Mouse (Mus musculus) monocyte, adult 2 months (primary cell): ENCODE measurements around the gene Als2cr12.
"Not testable (repeated sequence)": the region's sequence is repeated elsewhere in the genome, so short reads cannot be mapped to it uniquely, and the experiment has no call there.

Source experiments
- DNase-seq, 2 experiments: peaks; one replicate each; pipeline ENCODE4 v3.0.0; 2022; ENCODE audit warnings: low spot score in 2 of 2, low read depth in 1 of 2

Als2cr12 gene

GRCm38 (mm10) chr1:58616176-58616575 lies 79.6 kb downstream of the Als2cr12 start:
- DNase-seq, result no peak

GRCm38 (mm10) chr1:58615146-58615545 lies 80.6 kb downstream of the Als2cr12 start:
- DNase-seq, result no peak

- DNase-seq, result no peak
Measured at GRCm38 (mm10) chr1:58614424-58614823, 81.4 kb downstream of the Als2cr12 start.

GRCm38 (mm10) chr1:58613786-58614185 lies 82.0 kb downstream of the Als2cr12 start:
- DNase-seq, result no peak

GRCm38 (mm10) chr1:58610611-58611010 lies 85.2 kb downstream of the Als2cr12 start:
- DNase-seq, result no peak

- no peak for DNase-seq
Measured at GRCm38 (mm10) chr1:58610166-58610565, 85.6 kb downstream of the Als2cr12 start.

DNA sequence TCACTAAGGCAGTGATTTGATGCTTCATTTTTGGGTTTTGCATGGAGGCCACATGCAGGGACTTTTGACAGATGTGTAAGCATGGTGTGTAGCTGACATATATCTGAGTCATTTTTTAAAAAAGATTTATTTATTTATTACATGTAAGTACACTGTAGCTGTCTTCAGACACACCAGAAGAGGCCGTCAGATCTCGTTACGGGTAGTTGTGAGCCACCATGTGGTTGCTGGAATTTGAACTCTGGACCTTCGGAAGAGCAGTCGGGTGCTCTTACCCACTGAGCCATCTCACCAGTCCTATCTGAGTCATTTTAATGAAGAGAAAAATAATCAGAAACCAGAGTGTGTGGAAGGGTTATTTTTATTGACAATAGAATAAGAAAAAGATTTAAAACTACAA lies 86.2 kb downstream of the Als2cr12 start:
- not testable (repeated sequence) for DNase-seq

GRCm38 (mm10) chr1:58603738-58604137 lies 92.1 kb downstream of the Als2cr12 start:
- DNase-seq, result no peak

DNA sequence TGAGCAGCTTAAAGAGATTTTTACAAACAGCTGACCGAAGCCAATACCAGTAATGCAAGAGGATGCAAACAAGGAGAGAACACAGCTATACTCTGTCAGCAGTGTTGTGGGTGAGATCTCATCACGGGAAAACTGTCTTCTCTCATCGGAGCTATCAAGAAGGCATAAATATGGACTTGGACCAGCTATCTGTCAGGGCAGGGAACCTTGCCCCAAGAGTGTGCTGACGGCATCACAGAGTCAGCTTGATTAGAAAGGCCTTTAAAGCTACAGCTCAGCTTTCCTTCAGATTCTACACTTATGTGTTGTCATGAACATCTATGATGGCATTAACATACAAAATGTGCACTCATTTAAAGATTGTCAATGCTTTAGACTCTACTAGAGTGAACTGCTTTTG lies 93.1 kb downstream of the Als2cr12 start:
- no peak for DNase-seq
